Mouse (Mus musculus) heart, adult 8-10 months (tissue): Measurements from ENCODE around the gene Hand2. TPM values are rescaled to one million over a fixed set of nuclear protein-coding genes. Genes with fewer than 3 reads are reported as not detected.

Source experiments
- DNase-seq: peaks from one replicate; pipeline ENCODE4 v3.0.0; 2022; ENCODE audit warnings: low spot score
- total RNA-seq, 4 experiments: library from RNA; stranded (reverse); gene quantifications; 2 replicates each; pipeline ENCODE4 v1.2.4; 2022

Gene Hand2
- total RNA-seq = 10 to 100 TPM; 43.0 to 58.5 (median 52.6) TPM

DNA sequence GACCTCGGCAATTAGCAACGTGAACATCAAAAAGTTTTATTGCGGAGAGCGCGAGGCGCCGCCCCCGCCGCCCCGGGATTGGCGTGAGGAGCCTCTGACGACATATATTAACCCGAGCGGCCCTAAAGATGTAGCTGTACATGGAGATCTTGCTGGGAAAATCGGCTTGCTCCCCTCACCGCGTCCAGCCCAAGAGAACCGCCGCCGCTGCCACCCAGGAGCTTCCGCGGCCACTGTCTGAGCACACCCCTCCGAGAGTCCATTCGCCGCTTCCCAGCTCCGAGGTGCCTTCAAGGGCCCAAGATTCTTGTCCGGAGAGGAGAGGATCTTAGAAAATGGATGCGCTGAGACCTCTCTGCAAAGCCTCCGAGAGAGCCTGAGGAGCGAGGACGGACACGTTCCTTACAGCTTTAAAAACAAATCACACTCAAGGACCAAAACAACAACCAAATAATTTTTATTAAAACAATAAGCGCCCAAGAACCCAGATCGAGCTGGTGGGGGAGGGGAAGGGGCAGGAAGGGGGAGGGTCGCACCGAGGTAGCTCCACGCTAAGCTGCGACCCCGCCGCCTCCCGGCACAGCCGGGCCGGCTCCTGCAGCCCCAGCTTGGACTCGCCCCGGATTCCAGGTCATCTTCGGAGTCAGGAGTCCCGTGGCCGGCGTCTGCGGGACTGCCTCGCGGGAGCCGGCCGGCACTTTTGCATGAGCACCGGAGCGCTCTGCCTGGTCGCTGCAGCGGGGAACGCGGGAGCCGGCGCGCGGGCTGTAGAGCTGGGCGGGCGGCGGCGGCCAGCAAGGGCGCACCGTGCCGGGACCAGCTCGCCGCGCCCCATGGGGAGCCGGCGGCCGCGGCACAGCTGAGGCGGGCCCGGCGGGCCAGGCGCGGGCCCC is at the start of gene Hand2:
Hand2 (plus strand) TSS at position 133 of the 893 bp plus-strand sequence.
- peak; percentile 82 for DNase-seq

DNA sequence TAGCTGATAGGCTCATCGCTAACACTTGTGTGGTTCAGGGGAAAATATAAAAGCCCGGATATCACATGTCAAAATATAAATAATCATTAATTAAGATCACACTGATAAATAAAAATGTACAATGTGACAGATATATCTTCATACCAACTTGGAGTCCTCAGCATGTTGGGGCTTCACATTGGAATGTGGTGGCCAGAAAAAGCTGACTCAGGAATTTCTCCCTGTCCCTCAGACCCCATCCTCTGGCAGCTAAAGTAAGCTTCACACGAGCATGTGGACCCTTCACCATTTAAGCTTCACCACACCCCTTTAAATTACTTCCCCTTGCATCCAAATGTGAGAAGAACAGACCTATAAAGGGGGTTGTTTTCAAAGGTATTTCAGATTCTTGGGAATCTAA is 47.7 kb upstream of the Hand2 start:
- DNase-seq = no peak

DNA sequence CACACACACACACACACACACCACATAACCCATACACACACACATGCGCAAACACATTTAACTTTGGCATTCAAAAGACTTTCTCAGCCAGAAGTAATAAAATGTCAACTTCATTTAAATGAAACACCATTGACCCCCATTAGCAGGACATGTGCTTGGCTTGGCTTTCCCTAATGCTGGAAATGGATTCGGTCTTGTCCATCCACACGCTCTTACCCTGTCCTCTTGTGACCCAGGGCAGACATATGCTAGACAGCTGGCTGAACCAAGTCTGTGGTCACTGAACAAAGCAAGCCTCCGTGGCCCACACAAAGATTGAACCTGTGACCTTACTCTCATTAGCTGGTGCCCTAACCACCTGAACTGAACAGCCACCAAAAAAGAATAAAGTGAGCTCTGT is 27.3 kb upstream of the Hand2 start:
- no peak for DNase-seq

GRCm38 (mm10) chr8:57303513-57303912 is 17.3 kb upstream of the Hand2 start:
- DNase-seq = no peak

DNA sequence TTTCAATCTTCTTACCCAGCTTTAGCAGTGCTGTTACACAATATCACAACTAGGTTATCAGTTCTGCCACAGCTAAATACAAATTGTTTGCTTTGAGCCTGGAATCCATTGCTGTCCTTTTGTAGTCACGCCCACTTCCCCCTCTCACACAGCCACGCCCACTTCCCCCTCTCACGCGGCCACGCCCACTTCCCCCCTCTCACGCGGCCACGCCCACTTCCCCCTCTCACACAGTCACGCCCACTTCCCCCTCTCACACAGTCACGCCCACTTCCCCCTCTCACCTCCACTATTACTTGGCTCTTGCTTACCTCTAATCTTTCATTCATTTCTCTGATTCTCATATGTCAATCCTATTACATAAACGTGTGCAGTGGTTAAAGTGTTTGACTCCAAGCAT is 15.8 kb upstream of the Hand2 start:
- no peak for DNase-seq

- no peak for DNase-seq
Observed at GRCm38 (mm10) chr8:57306441-57306840, 14.3 kb upstream of the Hand2 start.

- DNase-seq = no peak
Observed at GRCm38 (mm10) chr8:57309844-57310485, 10.8 kb upstream of the Hand2 start.

GRCm38 (mm10) chr8:57312031-57312981 is 8.5 kb upstream of the Hand2 start:
- DNase-seq = no peak

DNA sequence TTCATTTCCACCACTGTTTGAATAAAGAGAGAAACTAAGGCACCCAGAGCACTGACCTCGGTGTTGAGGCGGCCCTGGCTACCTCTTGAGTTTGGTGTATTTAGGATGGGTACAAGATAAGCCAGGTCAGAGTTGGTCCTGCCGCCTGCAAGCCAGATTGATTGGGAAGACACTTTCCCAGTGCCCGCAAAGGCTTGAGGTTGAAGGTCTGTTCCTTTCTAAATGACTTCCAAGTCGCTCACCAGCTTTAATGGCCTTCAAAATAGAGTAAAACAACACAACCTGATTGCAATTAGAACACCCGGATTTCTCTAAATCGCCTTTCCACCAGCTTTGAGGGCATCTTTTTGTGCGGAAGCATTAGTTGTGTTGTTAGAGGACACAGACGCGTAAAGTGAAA is 7.2 kb upstream of the Hand2 start:
- no peak for DNase-seq

DNA sequence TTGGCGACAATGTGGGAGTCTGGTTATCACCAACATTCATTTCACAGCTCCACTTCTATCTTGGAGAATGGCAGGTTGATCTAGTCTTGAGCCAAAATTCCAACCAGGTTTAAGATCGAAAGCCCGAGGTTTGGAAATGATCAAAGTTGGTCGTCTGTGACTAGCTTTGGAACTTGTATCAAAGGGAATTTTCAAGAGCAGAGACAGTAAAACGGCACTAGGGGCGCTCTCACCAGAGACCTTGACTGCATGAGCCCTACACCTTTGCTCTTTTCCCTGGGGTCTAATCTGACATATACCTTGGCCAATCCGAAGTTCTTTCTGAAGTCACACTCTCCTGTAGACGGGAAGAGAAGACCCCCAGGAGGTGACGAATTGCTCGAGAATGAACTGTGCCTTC is 6.6 kb upstream of the Hand2 start:
- DNase-seq = no peak

- DNase-seq = no peak
Observed at GRCm38 (mm10) chr8:57315471-57315870, 5.3 kb upstream of the Hand2 start.

GRCm38 (mm10) chr8:57317107-57317506 is 3.7 kb upstream of the Hand2 start:
- DNase-seq = no peak

DNA sequence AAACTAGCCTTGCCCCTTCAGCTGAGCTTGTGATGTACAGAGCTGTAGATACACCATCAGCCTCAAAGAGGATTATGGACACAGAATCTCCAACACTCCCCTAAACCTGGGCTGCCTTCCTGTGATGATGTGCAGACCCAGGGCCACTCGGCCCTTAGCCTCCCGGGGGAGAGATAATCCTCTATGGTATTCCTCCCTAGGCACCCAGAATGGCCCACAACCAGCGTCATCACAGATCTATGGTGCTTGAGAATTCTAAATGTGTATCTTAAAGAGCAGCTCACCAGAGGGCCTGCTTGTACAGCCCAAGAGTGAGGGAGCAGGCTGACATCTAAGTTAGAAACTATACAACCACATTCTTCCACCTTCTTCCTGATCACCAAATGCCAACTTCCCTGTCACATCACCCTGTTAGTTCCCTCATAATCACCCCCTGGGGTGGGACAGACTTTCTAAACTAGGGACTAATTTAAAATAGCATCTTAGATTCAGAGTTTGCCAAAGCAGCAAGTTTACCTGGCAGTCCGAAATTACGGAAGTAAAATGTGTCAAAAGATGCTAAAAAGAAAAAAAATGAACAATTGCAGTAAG is 2.8 kb upstream of the Hand2 start:
- DNase-seq = no peak

DNA sequence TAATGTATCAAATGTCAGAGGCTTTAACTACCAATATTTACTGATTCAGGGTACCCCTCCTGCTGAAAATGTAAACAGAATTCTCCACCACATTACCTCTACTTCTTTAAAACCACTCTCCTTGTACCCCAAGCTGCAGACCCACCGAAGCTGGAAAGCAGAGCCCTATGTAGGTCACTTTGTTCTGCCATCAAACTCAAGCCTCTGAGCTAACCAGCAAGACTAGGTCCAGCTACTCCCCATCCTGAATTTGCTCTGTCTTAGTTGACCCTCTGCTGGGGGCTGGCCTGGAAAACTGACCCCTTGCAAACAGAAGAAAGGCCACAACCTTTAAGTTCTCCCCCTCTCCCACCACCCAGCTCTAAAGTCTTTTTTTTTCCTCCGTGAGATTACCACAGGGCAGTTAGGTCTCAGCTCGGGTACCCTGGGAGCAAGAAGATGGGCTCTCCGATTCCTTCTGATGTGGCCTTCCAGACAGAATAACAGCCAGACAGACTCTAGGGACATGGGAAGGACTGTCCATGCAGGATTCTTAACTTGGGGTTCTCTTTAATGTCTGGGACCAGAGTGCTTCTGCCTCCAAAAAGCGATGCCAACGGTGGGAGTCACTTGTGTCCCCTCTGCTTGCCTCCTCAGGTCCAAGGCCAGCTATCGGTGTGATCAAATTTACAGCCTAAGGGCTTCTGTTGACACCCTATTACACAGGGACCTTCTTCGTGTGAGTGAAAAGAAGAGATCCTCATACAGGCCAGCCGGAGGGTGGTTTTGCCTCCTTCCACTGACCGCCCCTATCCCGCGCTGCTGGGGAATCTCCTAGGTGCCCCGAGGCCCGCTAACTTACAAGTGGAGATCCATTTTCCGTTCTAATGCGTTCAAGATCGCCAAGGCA is 1.4 kb upstream of the Hand2 start:
- no peak for DNase-seq

- no peak for DNase-seq
Observed at GRCm38 (mm10) chr8:57319981-57320585, 700 bp upstream of the Hand2 start.

DNA sequence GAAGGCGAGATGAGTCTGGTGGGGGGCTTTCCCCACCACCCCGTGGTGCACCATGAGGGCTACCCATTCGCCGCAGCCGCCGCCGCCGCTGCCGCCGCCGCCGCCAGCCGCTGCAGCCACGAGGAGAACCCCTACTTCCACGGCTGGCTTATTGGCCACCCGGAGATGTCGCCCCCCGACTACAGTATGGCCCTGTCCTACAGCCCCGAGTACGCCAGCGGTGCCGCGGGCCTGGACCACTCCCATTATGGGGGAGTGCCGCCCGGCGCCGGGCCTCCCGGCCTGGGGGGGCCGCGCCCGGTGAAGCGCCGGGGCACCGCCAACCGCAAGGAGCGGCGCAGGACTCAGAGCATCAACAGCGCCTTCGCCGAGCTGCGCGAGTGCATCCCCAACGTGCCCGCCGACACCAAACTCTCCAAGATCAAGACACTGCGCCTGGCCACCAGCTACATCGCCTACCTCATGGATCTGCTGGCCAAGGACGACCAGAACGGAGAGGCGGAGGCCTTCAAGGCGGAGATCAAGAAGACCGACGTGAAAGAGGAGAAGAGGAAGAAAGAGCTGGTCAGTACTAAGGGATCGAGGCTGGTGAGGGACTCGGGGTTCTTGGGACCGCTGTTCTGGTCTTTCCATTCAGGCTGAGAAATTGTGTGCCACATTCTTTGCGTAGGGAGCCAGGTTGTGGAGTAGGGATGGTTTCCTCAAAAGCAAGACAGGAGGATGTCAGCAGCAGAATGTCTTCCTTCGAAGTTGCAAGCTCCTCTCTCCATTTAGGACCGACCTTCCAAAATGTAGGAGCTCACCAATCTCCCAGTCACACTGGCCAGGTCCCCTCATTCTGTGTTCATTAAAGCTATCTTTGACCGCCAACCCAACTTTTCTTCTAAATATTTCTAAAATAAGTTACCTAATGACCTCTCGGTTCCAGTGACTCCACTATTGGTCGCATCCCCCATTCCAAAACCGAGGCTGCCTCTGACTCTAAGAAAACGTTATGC is 1.4 kb downstream of the Hand2 start:
- DNase-seq = no peak

DNA sequence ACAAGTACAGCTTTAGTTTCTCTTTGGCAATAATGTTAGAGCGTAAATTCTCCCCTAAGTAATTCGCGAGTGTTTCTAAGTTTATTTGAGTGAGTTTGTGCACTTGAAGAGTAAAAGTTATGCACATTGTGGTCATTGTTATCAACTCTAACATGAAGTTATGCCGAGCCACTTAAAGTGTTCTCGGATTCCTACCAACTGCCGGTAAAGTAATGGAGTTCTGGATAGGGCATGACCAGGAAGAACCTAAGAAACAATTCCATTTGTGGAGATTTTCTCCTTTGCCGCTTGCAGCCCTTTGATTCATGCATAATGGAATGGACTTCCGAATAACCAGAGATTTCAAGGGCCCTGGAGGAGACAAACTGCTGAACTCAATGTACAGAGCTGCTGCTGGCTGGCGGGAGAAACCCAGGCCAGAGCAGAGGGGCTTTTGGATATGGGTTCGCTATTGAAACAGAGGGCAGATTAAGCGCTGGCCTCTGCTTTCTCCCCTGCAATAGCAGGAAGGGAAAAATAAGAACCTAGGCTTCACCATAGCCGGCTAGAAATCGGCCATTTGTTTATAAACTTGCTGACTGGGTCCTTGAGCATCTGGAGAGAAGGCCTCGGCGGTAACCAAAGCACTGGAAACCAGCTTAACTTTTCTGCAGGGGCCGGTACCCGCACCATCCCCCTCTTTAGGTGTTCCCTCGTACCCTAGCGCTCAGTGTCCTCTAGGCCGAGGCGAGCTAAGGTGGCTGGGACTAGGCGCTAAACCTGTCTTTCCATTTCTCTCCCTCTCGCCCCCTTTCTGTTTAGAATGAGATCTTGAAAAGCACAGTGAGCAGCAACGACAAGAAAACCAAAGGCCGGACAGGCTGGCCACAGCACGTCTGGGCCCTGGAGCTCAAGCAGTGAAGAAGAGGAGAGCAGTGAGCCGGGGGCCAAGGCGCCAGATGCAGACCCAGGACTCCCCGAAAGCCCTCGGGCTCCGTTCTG is 2.5 kb downstream of the Hand2 start:
- no peak for DNase-seq

GRCm38 (mm10) chr8:57324091-57324490 is 3.3 kb downstream of the Hand2 start:
- DNase-seq = no peak
